Mouse (Mus musculus): ENCODE results near the gene Npr2. TPM values are rescaled to one million over a fixed set of nuclear protein-coding genes. Genes with fewer than 3 reads are reported as not detected.
A peak's percentile ranks its signal among the peaks of the same experiment; 100 is the strongest.

Gene Npr2
- polyA plus RNA-seq, 1 experiment from 2014 or later: 4.8 TPM

- TF ChIP-seq EP300 (optimal IDR thresholded peaks at IDR 0.05) (no peak), CTCF (IDR thresholded peaks at IDR 0.05; ENCODE audit: low read depth) (no peak)
- peak overlapping the region; percentile 79 for H3K4me2 ChIP-seq (replicated peaks; ENCODE audit: low read depth)
- DNase-seq (ENCODE audit: low spot score): peak; percentile 14
- ATAC-seq (ENCODE audit: low FRiP score, low TSS enrichment): no peak
- H3K9ac ChIP-seq (ENCODE audit: low read length): peak overlapping the region; percentile 76; the same call in 1 of the 2 replicates
- no peak overlapping the region for H3K4me3 ChIP-seq (ENCODE audit: low read depth, low read length)
- H3K9me3 ChIP-seq (ENCODE audit: control insufficient read depth, low read length): no peaks in the 10 kb centered on the region
- peak overlapping the region; percentile 92 for H3K27ac ChIP-seq (replicated peaks)
- peaks cover 3% of the 10 kb centered on the region; the same call in 1 of the 2 replicates for H3K27me3 ChIP-seq (ENCODE audit: control insufficient read depth, insufficient read depth, low read length)
- WGBS: 40% methylated on average over 5 of the region's 5 CpGs
- H3K36me3 ChIP-seq (ENCODE audit: control insufficient read depth, insufficient read depth, low read length): no peaks in the 10 kb centered on the region
- H3K4me1 ChIP-seq (replicated peaks; ENCODE audit: control insufficient read depth, insufficient read depth): peaks cover 8% of the 10 kb centered on the region; the same call in 1 of the 2 replicates
Measured at GRCm38 (mm10) chr4:43630671-43631045, 1.1 kb upstream of the Npr2 start.

- ATAC-seq (ENCODE audit: low FRiP score, low TSS enrichment) (no peak), DNase-seq (ENCODE audit: low spot score) (peak; percentile 17)
- Histone ChIP-seq H3K9ac (ENCODE audit: low read length) (peak overlapping the region; percentile 76), H3K4me1 (replicated peaks; ENCODE audit: control insufficient read depth, insufficient read depth) (peaks cover 8% of the 10 kb centered on the region; the same call in 1 of the 2 replicates), H3K27me3 (ENCODE audit: control insufficient read depth, insufficient read depth, low read length) (peaks cover 3% of the 10 kb centered on the region; the same call in 1 of the 2 replicates), H3K27ac (replicated peaks) (peak overlapping the region; percentile 92), H3K4me3 (ENCODE audit: low read depth, low read length) (peak overlapping the region; percentile 65), H3K4me2 (replicated peaks; ENCODE audit: low read depth) (peak overlapping the region; percentile 79), H3K9me3 (ENCODE audit: control insufficient read depth, low read length) (no peaks in the 10 kb centered on the region), H3K36me3 (ENCODE audit: control insufficient read depth, insufficient read depth, low read length) (no peaks in the 10 kb centered on the region)
- TF ChIP-seq EP300 (optimal IDR thresholded peaks at IDR 0.05) (no peak), CTCF (IDR thresholded peaks at IDR 0.05; ENCODE audit: low read depth) (no peak; the same call in 1 of the 2 replicates)
- 54% methylated on average over 42 of the region's 42 CpGs for WGBS
Measured at GRCm38 (mm10) chr4:43631956-43632920, 503 bp downstream of the Npr2 start.

GRCm38 (mm10) chr4:43633296-43633695, 1.6 kb downstream of the Npr2 start:
- peaks cover 3% of the 10 kb centered on the region; the same call in 1 of the 2 replicates for H3K27me3 ChIP-seq (ENCODE audit: control insufficient read depth, insufficient read depth, low read length)
- no peak for TF ChIP-seq EP300 (optimal IDR thresholded peaks at IDR 0.05)
- TF ChIP-seq CTCF (IDR thresholded peaks at IDR 0.05; ENCODE audit: low read depth): no peak
- no peaks in the 10 kb centered on the region for H3K9me3 ChIP-seq (ENCODE audit: control insufficient read depth, low read length)
- DNase-seq (ENCODE audit: low spot score) (peak; percentile 12), ATAC-seq (ENCODE audit: low FRiP score, low TSS enrichment) (no peak)
- no peak overlapping the region for H3K9ac ChIP-seq (ENCODE audit: low read length)
- H3K4me1 ChIP-seq (replicated peaks; ENCODE audit: control insufficient read depth, insufficient read depth): peaks cover 8% of the 10 kb centered on the region; the same call in 1 of the 2 replicates
- no peaks in the 10 kb centered on the region for H3K36me3 ChIP-seq (ENCODE audit: control insufficient read depth, insufficient read depth, low read length)
- WGBS: 82% methylated on average over 8 of the region's 8 CpGs
- 0 out of 2 replicates have a peak overlapping the region, but pooled peaks have one; percentile 20 for H3K4me2 ChIP-seq (replicated peaks; ENCODE audit: low read depth)
- H3K4me3 ChIP-seq (ENCODE audit: low read depth, low read length): no peak overlapping the region
- no peak overlapping the region for H3K27ac ChIP-seq (replicated peaks)

- Histone ChIP-seq H3K4me1 (replicated peaks; ENCODE audit: control insufficient read depth, insufficient read depth) (peaks cover 8% of the 10 kb centered on the region; the same call in 1 of the 2 replicates), H3K36me3 (ENCODE audit: control insufficient read depth, insufficient read depth, low read length) (no peaks in the 10 kb centered on the region), H3K27ac (replicated peaks) (no peak overlapping the region), H3K4me3 (ENCODE audit: low read depth, low read length) (no peak overlapping the region), H3K9ac (ENCODE audit: low read length) (no peak overlapping the region), H3K4me2 (replicated peaks; ENCODE audit: low read depth) (no peak overlapping the region), H3K9me3 (ENCODE audit: control insufficient read depth, low read length) (no peaks in the 10 kb centered on the region), H3K27me3 (ENCODE audit: control insufficient read depth, insufficient read depth, low read length) (peaks cover 3% of the 10 kb centered on the region; the same call in 1 of the 2 replicates)
- DNase-seq (ENCODE audit: low spot score) (peak; percentile 5), ATAC-seq (ENCODE audit: low FRiP score, low TSS enrichment) (no peak)
- TF ChIP-seq EP300 (optimal IDR thresholded peaks at IDR 0.05) (no peak), CTCF (IDR thresholded peaks at IDR 0.05; ENCODE audit: low read depth) (no peak)
- WGBS: 86% methylated on average over 2 of the region's 2 CpGs
Measured at GRCm38 (mm10) chr4:43633736-43634135, 2.0 kb downstream of the Npr2 start.

GRCm38 (mm10) chr4:43634621-43635374, 3.1 kb downstream of the Npr2 start:
- TF ChIP-seq CTCF (IDR thresholded peaks at IDR 0.05; ENCODE audit: low read depth): no peak
- H3K9ac ChIP-seq (ENCODE audit: low read length): no peak overlapping the region
- H3K27ac ChIP-seq (replicated peaks): no peak overlapping the region
- H3K27me3 ChIP-seq (ENCODE audit: control insufficient read depth, insufficient read depth, low read length): peaks cover 3% of the 10 kb centered on the region; the same call in 1 of the 2 replicates
- no peaks in the 10 kb centered on the region for H3K36me3 ChIP-seq (ENCODE audit: control insufficient read depth, insufficient read depth, low read length)
- no peak overlapping the region for H3K4me2 ChIP-seq (replicated peaks; ENCODE audit: low read depth)
- ATAC-seq (ENCODE audit: low FRiP score, low TSS enrichment): no peak
- WGBS: 85% methylated on average over 7 of the region's 7 CpGs
- no peaks in the 10 kb centered on the region for H3K9me3 ChIP-seq (ENCODE audit: control insufficient read depth, low read length)
- no peak overlapping the region for H3K4me3 ChIP-seq (ENCODE audit: low read depth, low read length)
- H3K4me1 ChIP-seq (replicated peaks; ENCODE audit: control insufficient read depth, insufficient read depth): peaks cover 8% of the 10 kb centered on the region; the same call in 1 of the 2 replicates
- peak; percentile 5 for DNase-seq (ENCODE audit: low spot score)
